Mouse (Mus musculus) G1E (cell line): ENCODE results near the gene Hoxb6. TPM values are rescaled to one million over a fixed set of nuclear protein-coding genes. Genes with fewer than 3 reads are reported as not detected.

Experiments
- ATAC-seq: 2 replicates; pipeline ENCODE4 v1.8.0; 2016; ENCODE audit warnings: mild to moderate bottlenecking; ENCODE audit not compliant: insufficient number of reproducible peaks, poor library complexity, low FRiP score, severe bottlenecking; ENCODE audit errors: extremely low read depth
- DNase-seq: peaks from one replicate; pipeline ENCODE4 v3.0.0; 2012; ENCODE audit warnings: low spot score
- H3K27me3 ChIP-seq: 2 replicates; pipeline ENCODE4 v1.6.1; 2012; ENCODE audit warnings: mild to moderate bottlenecking, low read length, inconsistent platforms; ENCODE audit not compliant: insufficient read depth
- H3K36me3 ChIP-seq: replicated peaks from 2 replicates; pipeline ENCODE3; 2012; ENCODE audit warnings: mild to moderate bottlenecking, inconsistent platforms
- H3K4me1 ChIP-seq: 2 replicates; pipeline ENCODE4 v1.6.1; 2012; ENCODE audit warnings: low read depth, low read length, inconsistent platforms, mixed read lengths; ENCODE audit not compliant: insufficient read depth
- H3K4me3 ChIP-seq: 2 replicates; pipeline ENCODE4 v1.5.1; 2012; ENCODE audit warnings: low read depth, mild to moderate bottlenecking, inconsistent platforms, low read length, moderate library complexity, mixed read lengths
- H3K9me3 ChIP-seq: replicated peaks from 2 replicates; pipeline ENCODE4 v1.6.1; 2012; ENCODE audit warnings: inconsistent platforms
- CTCF ChIP-seq: IDR thresholded peaks from 2 replicates; pipeline ENCODE4 v1.5.1; 2012; ENCODE audit warnings: low read depth, low read length, inconsistent platforms, mixed read lengths
- GATA1 ChIP-seq: IDR thresholded peaks from 2 replicates; pipeline ENCODE4 v1.6.1; 2012; ENCODE audit warnings: borderline replicate concordance, low read length, inconsistent platforms, mixed read lengths
- GATA2 ChIP-seq: IDR thresholded peaks from 2 replicates; pipeline ENCODE4 v1.6.1; 2012; ENCODE audit warnings: low read depth, low read length, inconsistent platforms, borderline replicate concordance
- POLR2AphosphoS5 ChIP-seq: IDR thresholded peaks from 2 replicates; pipeline ENCODE4 v1.6.1; 2012; ENCODE audit warnings: low read depth, low read length, inconsistent platforms; ENCODE audit not compliant: insufficient replicate concordance
- TAL1 ChIP-seq: conservative IDR thresholded peaks from 2 replicates; pipeline ENCODE4 v1.6.1; 2012; ENCODE audit warnings: low read depth, low read length, inconsistent platforms, mixed read lengths
- polyA plus RNA-seq: library from polyadenylated mRNA; stranded (reverse); fragments of >175 nt; gene quantifications from 2 replicates; pipeline ENCODE4 v1.2.3, GENCODE M21; 2012
- total RNA-seq, 2 experiments: library from RNA; stranded (forward) in 1 of 2; stranded (reverse) in 1 of 2; fragments of 200-1000 nt in 1 of 2; fragments of >200 nt in 1 of 2; fragmentation: Nextera tagmentation in 1 of 2; gene quantifications; 2 replicates each; pipeline ENCODE4 v1.2.3; 2014 to 2017

The Hoxb6 gene
- total and polyA plus RNA-seq, 3 experiments, result 0.26 TPM; not detected in 2

DNA sequence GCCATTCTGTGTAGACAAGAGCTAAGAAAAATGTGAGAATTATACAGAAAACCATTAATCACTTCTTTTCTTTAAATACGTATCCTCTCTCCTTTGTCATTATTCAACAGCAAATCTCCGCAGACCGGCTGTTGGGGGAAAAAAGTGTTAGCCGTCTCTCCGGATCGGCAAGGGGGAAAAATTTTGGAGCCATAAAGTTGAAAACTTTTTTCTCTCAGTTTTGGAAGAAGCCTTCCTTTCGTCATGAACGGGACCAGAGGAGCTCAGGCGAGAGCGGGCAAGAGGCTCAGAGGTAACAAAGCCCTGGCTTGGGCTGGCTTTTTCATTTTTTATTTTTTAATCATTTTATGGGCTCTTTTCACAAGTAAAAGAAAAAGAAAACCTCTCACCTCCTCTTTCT lies 30.9 kb downstream of the Hoxb6 start, which contains the start of gene Hoxb3:
Hoxb3 (plus strand) TSS at position 173 of the 400 bp plus-strand sequence.
- DNase-seq, result no peak
- Histone ChIP-seq H3K4me1 (no peaks in the 10 kb centered on the region), H3K36me3 (no peaks in the 10 kb centered on the region), H3K27me3 (peaks cover 46% of the 10 kb centered on the region), H3K4me3 (no peak within 1 kb of the TSS), H3K9me3 (no peaks in the 10 kb centered on the region)
- no peak for ATAC-seq
- TF ChIP-seq TAL1 (no peak), GATA1 (no peak), POLR2AphosphoS5 (no peak), CTCF (no peak), GATA2 (no peak)

DNA sequence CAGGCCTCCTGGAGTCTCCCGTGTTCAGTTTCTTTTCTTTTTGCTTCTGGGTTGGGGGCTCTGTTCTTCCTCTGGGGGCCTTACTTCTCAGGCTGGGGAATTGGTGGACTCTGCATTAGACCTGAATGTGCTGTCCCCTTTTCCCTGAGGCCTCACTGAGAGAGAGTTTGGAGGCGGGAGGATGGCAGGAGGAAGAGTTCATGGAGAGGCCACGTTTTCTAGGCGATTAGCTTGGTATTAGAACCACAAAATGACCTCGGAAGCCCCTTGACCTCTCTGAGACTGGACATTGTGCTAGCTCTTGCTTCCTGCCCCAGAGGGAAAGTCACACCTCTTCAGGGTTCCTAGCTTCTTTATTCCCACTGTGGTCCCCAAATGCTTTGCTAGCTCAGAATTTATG lies 31.8 kb downstream of the Hoxb6 start:
- DNase-seq, result no peak
- Histone ChIP-seq H3K27me3 (peaks cover 36% of the 10 kb centered on the region), H3K9me3 (no peaks in the 10 kb centered on the region), H3K36me3 (no peaks in the 10 kb centered on the region), H3K4me1 (no peaks in the 10 kb centered on the region), H3K4me3 (no peak overlapping the region)
- no peak for ATAC-seq
- no peak for TF ChIP-seq TAL1
- TF ChIP-seq GATA1, result no peak
- TF ChIP-seq POLR2AphosphoS5, result no peak
- no peak for TF ChIP-seq GATA2
- no peak for TF ChIP-seq CTCF

DNA sequence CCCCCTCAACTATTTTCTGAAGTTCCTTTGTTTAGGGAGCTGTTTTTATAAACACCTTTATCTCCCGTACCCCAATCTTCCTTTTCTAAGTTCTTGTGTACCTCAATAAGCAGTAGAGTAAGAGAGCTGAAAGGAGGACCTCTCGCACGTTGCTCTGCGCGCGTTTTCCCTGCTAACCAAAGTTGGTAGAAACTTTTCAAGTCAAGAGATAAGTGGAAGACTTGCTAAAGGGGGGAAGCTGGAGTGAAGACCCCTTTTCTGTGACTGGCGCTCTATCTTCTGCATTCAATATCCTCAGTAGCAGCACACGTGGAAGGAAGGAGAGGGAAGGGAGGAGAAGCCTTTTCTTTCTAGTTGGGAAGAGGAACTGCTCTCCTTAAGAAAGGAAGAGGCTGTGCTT lies 32.7 kb downstream of the Hoxb6 start:
- H3K4me3 ChIP-seq, result no peak overlapping the region
- ATAC-seq (no peak), DNase-seq (no peak)
- no peaks in the 10 kb centered on the region for H3K36me3 ChIP-seq
- H3K4me1 ChIP-seq, result no peaks in the 10 kb centered on the region
- TF ChIP-seq TAL1 (no peak), CTCF (no peak), GATA2 (no peak), GATA1 (no peak), POLR2AphosphoS5 (no peak)
- peaks cover 33% of the 10 kb centered on the region for H3K27me3 ChIP-seq
- H3K9me3 ChIP-seq, result no peaks in the 10 kb centered on the region

DNA sequence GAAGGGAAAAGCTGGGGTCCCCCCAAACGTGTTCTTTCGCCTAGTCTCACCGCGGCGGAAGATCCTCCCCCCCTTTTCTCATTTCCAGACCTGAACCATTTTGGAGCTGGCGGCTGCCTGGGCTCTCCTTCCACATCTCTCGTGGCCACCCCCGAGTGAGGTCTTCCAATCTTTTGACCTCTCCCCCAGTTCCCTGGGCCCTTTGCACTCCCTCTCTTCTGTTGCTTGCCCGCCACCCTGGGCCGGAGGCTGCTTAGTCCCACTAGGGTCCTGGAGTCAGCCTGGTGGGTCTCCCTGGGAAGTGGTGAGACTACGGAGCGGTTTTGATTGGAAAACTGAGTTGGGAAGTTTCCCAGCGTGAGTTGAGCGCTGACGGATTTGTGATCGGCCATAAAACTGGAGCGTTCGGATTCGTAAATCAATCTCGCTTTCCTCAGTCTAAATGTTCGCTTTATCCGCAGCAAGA lies 33.5 kb downstream of the Hoxb6 start:
- no peak for DNase-seq
- Histone ChIP-seq H3K27me3 (peaks cover 32% of the 10 kb centered on the region), H3K4me3 (no peak overlapping the region), H3K4me1 (no peaks in the 10 kb centered on the region), H3K36me3 (no peaks in the 10 kb centered on the region), H3K9me3 (no peaks in the 10 kb centered on the region)
- TF ChIP-seq TAL1, result no peak
- no peak for TF ChIP-seq GATA2
- no peak for TF ChIP-seq POLR2AphosphoS5
- no peak for TF ChIP-seq GATA1
- no peak for TF ChIP-seq CTCF
- no peak for ATAC-seq

DNA sequence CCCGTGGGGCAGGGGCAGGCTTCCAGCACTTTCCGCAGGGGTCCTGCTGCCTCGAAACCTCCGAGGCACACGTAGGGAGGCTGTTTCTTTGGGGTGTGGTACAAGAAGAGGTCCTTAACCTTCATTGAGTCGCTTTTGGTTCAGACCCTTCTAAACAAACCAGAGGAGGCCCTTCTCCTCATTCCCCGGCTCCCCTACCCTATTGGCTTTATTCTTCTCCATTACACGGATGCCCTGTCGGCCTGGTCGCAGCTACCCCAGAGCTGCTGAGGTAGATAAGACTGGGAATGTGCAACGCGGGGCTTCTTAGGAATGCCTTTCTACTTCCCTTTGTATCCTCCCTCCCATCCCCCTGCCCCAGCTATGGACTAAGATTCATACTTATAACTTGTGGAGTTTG lies 34.4 kb downstream of the Hoxb6 start:
- ATAC-seq, result no peak
- TF ChIP-seq GATA1 (no peak), POLR2AphosphoS5 (no peak), CTCF (no peak), TAL1 (no peak), GATA2 (no peak)
- Histone ChIP-seq H3K27me3 (peaks cover 31% of the 10 kb centered on the region), H3K36me3 (no peaks in the 10 kb centered on the region), H3K9me3 (no peaks in the 10 kb centered on the region), H3K4me3 (no peak overlapping the region), H3K4me1 (no peaks in the 10 kb centered on the region)
- DNase-seq, result no peak

DNA sequence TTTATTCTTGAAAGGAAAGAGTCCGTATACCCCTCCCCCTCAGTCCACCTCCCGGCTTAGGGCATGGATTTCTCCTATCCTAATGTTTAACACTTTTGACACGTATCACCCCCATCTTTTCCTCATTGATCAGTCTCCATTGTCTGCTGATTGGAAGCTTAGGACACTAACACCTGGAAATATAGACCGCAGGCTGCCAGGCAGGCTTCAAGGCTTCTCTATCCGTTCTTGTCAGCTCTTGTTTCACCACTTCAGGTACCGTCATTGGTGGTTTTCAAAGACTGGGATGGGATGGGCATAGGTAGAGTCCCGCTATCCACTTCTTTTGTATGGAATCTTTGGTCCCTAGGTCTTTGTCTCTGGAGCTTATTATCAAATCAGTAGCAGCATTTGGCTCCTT lies 34.8 kb downstream of the Hoxb6 start:
- H3K4me1 ChIP-seq, result no peaks in the 10 kb centered on the region
- no peaks in the 10 kb centered on the region for H3K9me3 ChIP-seq
- ATAC-seq (no peak), DNase-seq (no peak)
- no peak for TF ChIP-seq GATA2
- TF ChIP-seq POLR2AphosphoS5, result no peak
- TF ChIP-seq TAL1, result no peak
- no peak for TF ChIP-seq GATA1
- no peak for TF ChIP-seq CTCF
- no peak overlapping the region for H3K4me3 ChIP-seq
- H3K36me3 ChIP-seq, result no peaks in the 10 kb centered on the region
- peaks cover 35% of the 10 kb centered on the region for H3K27me3 ChIP-seq

DNA sequence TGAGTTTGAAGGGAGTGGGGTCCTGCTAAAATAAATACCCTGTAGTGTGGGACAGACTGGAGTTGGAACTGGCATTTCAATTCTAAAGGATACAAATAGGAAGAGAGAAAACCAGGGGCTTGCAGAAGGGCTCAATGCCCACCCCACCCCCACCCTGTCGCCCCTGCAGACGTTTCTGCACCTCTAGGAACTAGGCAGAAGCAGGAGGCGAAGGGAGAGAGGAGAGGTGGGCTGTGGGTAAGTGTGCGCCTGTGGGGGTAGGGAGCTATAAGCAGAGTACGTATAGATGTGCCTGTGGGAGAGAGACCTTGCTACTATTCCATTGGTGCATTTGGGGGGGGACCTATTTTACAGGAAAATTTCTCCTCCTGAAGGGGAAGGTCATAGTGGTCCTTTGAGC lies 35.5 kb downstream of the Hoxb6 start:
- TF ChIP-seq TAL1 (no peak), GATA1 (no peak), POLR2AphosphoS5 (no peak), GATA2 (no peak), CTCF (no peak)

More for the DNA sequence above, 35.5 kb downstream of the Hoxb6 start:
- no peaks in the 10 kb centered on the region for H3K9me3 ChIP-seq
- ATAC-seq, result no peak
- peaks cover 37% of the 10 kb centered on the region for H3K27me3 ChIP-seq
- H3K4me3 ChIP-seq, result no peak overlapping the region
- H3K36me3 ChIP-seq, result no peaks in the 10 kb centered on the region
- no peak for DNase-seq
- H3K4me1 ChIP-seq, result no peaks in the 10 kb centered on the region
